9 mouse cellular contexts compared by ENCODE assay signal in genomic region chr16:4862863-4863483, GRCm38 (mm10). TPM values are rescaled to one million over a fixed set of nuclear protein-coding genes. Genes with fewer than 3 reads are reported as not detected.
DNase-seq lines count a peak whose midpoint lies in the region; ATAC-seq and TF ChIP-seq lines count a peak whose summit lies in the region.
"Had no signal": no experiment of that assay in that cellular context is flagged by ENCODE, and none has a peak within 500 bp of the region (broad histone marks: within the 10 kb centered on the region; RNA-seq: fewer than 3 reads in every experiment).

No protein-coding gene starts in this region.

- H3K4me2 ChIP-seq in heart, embryonic 15.5 days, result peak overlapping the region; percentile 14; the same call in 1 of the 2 replicates
- no peak overlapping the region for H3K4me2 ChIP-seq in neural tube, embryonic 15.5 days
- H3K4me2 ChIP-seq: embryonic facial prominence, embryonic 13.5 days had no signal

- H3K36me3 ChIP-seq in forebrain, embryonic 10.5 days (replicated peaks), result no peaks in the 10 kb centered on the region
- no peaks in the 10 kb centered on the region for H3K36me3 ChIP-seq in heart, embryonic 15.5 days
- no peaks in the 10 kb centered on the region for H3K36me3 ChIP-seq in neural tube, embryonic 15.5 days
- H3K36me3 ChIP-seq: embryonic facial prominence, embryonic 13.5 days had no signal

- H3K27ac ChIP-seq in forebrain, embryonic 10.5 days, result no peak overlapping the region
- H3K27ac ChIP-seq in heart, embryonic 15.5 days, result peak overlapping the region; percentile 39
- H3K27ac ChIP-seq in neural tube, embryonic 15.5 days (replicated peaks), result no peak overlapping the region
- H3K27ac ChIP-seq: embryonic facial prominence, embryonic 13.5 days had no signal

- no peak overlapping the region for H3K4me3 ChIP-seq in forebrain, embryonic 10.5 days
- H3K4me3 ChIP-seq in heart, embryonic 15.5 days, result no peak overlapping the region
- no peak overlapping the region for H3K4me3 ChIP-seq in lung, adult 2 months (replicated peaks; ENCODE audit: extremely low read depth, low read depth, low read length)
- no peak overlapping the region for H3K4me3 ChIP-seq in neural tube, embryonic 15.5 days (replicated peaks)
- H3K4me3 ChIP-seq: embryonic facial prominence, embryonic 13.5 days had no signal

- no peak for TF ChIP-seq POLR2A in lung, adult 2 months (IDR thresholded peaks at IDR 0.05; ENCODE audit: borderline replicate concordance, extremely low read depth, low read depth, low read length)

- DNase-seq in adrenal gland, postnatal 14 days, result peak; percentile 91
- peak; percentile 44 for DNase-seq in forebrain, embryonic 10.5 days (ENCODE audit: extremely low spot score, low spot score)
- DNase-seq in kidney, postnatal 36 days, result peak; percentile 61 to 85
- DNase-seq in lung, adult 2 months, result peak; percentile 70
- peak; percentile 49 to 50 for DNase-seq in thymus, adult 18-20 months

- no peaks in the 10 kb centered on the region for H3K4me1 ChIP-seq in forebrain, embryonic 10.5 days
- H3K4me1 ChIP-seq in heart, embryonic 15.5 days (replicated peaks), result peaks cover 14% of the 10 kb centered on the region
- peaks cover 4% of the 10 kb centered on the region for H3K4me1 ChIP-seq in lung, adult 2 months (ENCODE audit: control insufficient read depth, insufficient read depth, low read length)
- no peaks in the 10 kb centered on the region for H3K4me1 ChIP-seq in neural tube, embryonic 15.5 days
- H3K4me1 ChIP-seq: embryonic facial prominence, embryonic 13.5 days had no signal

- no peaks in the 10 kb centered on the region for H3K27me3 ChIP-seq in forebrain, embryonic 10.5 days (ENCODE audit: poor library complexity, severe bottlenecking)
- no peaks in the 10 kb centered on the region for H3K27me3 ChIP-seq in heart, embryonic 15.5 days
- no peaks in the 10 kb centered on the region for H3K27me3 ChIP-seq in neural tube, embryonic 15.5 days (replicated peaks)
- H3K27me3 ChIP-seq: embryonic facial prominence, embryonic 13.5 days had no signal

- 59% methylated on average over 9 of the region's 9 CpGs for WGBS in forebrain, embryonic 10.5 days
- 27% methylated on average over 9 of the region's 9 CpGs for WGBS in heart, embryonic 15.5 days
- WGBS in lung, adult 2 months, result 24% methylated on average over 9 of the region's 9 CpGs
- WGBS in neural tube, embryonic 15.5 days, result 59% methylated on average over 9 of the region's 9 CpGs

- ATAC-seq in CD4-positive, CD25-positive, alpha-beta regulatory T cell, adult 4 months, result peak; percentile 88
- ATAC-seq in heart, embryonic 15.5 days (replicated peaks; ENCODE audit: insufficient number of reproducible peaks, insufficient read depth, low FRiP score, low read depth), result peak; percentile 84
- peak; percentile 81; the same call in 1 of the 2 replicates for ATAC-seq in neural tube, embryonic 15.5 days (ENCODE audit: low FRiP score)

- no peak overlapping the region for H3K9ac ChIP-seq in heart, embryonic 15.5 days
- no peak overlapping the region for H3K9ac ChIP-seq in neural tube, embryonic 15.5 days (replicated peaks)
- H3K9ac ChIP-seq: embryonic facial prominence, embryonic 13.5 days had no signal

- H3K9me3 ChIP-seq in forebrain, embryonic 10.5 days, result no peaks in the 10 kb centered on the region
- no peaks in the 10 kb centered on the region for H3K9me3 ChIP-seq in heart, embryonic 15.5 days (replicated peaks)
- H3K9me3 ChIP-seq in neural tube, embryonic 15.5 days (replicated peaks), result no peaks in the 10 kb centered on the region
- H3K9me3 ChIP-seq: embryonic facial prominence, embryonic 13.5 days had no signal

- peak; percentile 88 for TF ChIP-seq CTCF in lung, adult 2 months (IDR thresholded peaks at IDR 0.05; ENCODE audit: insufficient read depth, low read length)

RNA-seq across cellular contexts. Expression of gene Ubald1, which starts 17.1 kb away (rescaled TPM):
- polyA plus RNA-seq in CD4-positive, CD25-positive, alpha-beta regulatory T cell, adult 4 months (2017; shearing (Covaris generic)), result 10 to 100 TPM; 19.3 to 21.6 TPM
- 36.9 and 40.8 TPM in 2 replicates for total RNA-seq in adrenal gland, postnatal 14 days (2021)
- 27.3 and 28.1 TPM in 2 replicates for polyA plus RNA-seq in forebrain, embryonic 10.5 days (2016; fragmentation: Nextera tagmentation; extraction: Ambion mirVana)
- 24.7 and 29.7 TPM in 2 replicates for polyA plus RNA-seq in heart, embryonic 15.5 days (2015; fragmentation: Nextera tagmentation; extraction: Ambion mirVana)
- polyA plus RNA-seq in lung, adult 2 months (2012; rRNA removed), result 62.1 and 69.5 TPM in 2 replicates
- 66.0 and 66.7 TPM in 2 replicates for polyA plus RNA-seq in neural tube, embryonic 15.5 days (2015; fragmentation: Nextera tagmentation; extraction: Ambion mirVana)

RNA-seq across cellular contexts. Expression of gene Mgrn1, which starts 23.1 kb away (rescaled TPM):
- 10 to 100 TPM; 35.2 to 58.5 TPM for polyA plus RNA-seq in CD4-positive, CD25-positive, alpha-beta regulatory T cell, adult 4 months (2017; shearing (Covaris generic))
- total RNA-seq in adrenal gland, postnatal 14 days (2021), result 86.3 and 87.7 TPM in 2 replicates
- 66.2 and 66.3 TPM in 2 replicates for polyA plus RNA-seq in forebrain, embryonic 10.5 days (2016; fragmentation: Nextera tagmentation; extraction: Ambion mirVana)
- polyA plus RNA-seq in heart, embryonic 15.5 days (2015; fragmentation: Nextera tagmentation; extraction: Ambion mirVana), result 101 and 112 TPM in 2 replicates
- 124 and 140 TPM in 2 replicates for polyA plus RNA-seq in lung, adult 2 months (2012; rRNA removed)
- 122 and 125 TPM in 2 replicates for polyA plus RNA-seq in neural tube, embryonic 15.5 days (2015; fragmentation: Nextera tagmentation; extraction: Ambion mirVana)

RNA-seq across cellular contexts. Expression of gene 4930562C15Rik, which starts 27.8 kb away (rescaled TPM):
- 1 to 10 TPM in 1 of 2 experiments, under 1 TPM in 1; 0.68 to 1.3 TPM for polyA plus RNA-seq in CD4-positive, CD25-positive, alpha-beta regulatory T cell, adult 4 months (2017; shearing (Covaris generic))
- total RNA-seq in adrenal gland, postnatal 14 days (2021), result not detected in 2 replicates
- 0.22 and 0.25 TPM in 2 replicates for polyA plus RNA-seq in forebrain, embryonic 10.5 days (2016; fragmentation: Nextera tagmentation; extraction: Ambion mirVana)
- polyA plus RNA-seq in heart, embryonic 15.5 days (2015; fragmentation: Nextera tagmentation; extraction: Ambion mirVana), result 0.26 and 0.28 TPM in 2 replicates
- 4.9 and 5.2 TPM in 2 replicates for polyA plus RNA-seq in lung, adult 2 months (2012; rRNA removed)
- polyA plus RNA-seq in neural tube, embryonic 15.5 days (2015; fragmentation: Nextera tagmentation; extraction: Ambion mirVana), result 0.54 and 0.60 TPM in 2 replicates
